Mouse (Mus musculus): ENCODE data around the gene Rsl24d1. TPM values are rescaled to one million over a fixed set of nuclear protein-coding genes. Genes with fewer than 3 reads are reported as not detected.

Gene Rsl24d1
- 62.8 TPM for total RNA-seq (2023)

DNA sequence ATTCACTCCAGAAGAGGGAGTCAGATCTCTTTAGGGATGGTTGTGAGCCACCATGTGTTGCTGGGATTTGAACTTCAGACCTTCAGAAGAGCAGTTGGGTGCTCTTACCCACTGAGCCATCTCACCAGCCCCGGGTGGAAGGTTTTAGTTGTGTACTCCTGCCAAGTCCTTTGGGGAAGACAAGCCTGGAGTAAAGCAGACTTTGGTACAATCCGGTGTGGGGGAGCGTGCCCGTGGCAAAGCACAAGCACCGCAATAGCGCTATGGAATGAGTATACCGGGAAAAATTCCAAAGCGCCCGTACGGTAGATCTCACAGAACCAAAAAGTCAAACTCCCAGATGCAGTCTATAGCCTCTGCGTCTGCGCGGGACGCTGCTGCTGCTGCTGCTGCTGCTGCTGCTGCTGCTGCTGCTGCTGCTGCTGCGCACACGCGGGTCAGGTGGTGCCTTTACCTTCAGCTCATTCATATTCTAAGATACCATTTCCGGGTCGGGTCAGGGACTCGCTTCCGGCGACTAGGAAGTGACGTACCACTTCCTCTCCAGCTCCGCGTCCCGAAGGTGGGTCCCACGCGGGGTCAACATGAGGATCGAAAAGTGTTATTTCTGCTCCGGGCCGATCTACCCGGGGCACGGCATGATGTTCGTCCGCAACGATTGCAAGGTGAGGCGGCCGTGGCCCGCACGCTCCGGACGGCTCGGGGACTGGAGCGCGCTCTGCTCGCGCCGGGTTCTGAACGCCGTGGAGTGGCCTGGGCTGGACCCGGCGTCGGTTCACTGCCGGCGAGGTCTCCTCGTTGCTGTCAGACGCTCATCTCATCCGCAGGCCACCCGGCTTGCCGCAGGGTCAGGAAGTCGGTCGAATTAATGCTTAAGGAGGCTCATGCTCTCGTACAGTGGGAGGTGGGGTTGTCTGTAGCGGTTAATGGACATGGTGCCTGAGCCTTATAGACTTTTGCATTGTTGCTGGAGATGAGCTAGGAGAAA is at the start of gene Rsl24d1:
TSS of gene Rsl24d1 (plus strand) at position 508 of the 988 bp plus-strand sequence.

DNA sequence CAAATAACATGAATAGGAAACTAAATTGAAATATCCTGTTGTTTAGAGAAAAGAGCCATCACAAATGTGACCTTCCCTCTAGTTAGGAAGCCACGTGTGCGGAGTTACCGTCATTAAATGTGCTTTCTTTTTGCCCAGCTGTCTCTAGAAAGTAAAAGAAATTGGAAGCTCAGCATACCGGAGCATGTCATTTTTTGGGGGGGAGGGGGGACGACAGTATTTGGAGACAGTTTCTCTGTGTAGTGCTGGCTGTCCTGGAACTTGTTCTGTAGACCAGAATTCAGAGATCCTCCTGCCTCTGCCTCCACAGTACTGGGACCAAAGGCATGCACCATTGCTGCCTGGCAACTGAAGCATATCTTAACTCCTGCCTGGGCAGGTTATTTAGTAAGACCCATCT is 11.7 kb upstream of the Rsl24d1 start, which contains the start of gene Khdc3:
TSS of gene Khdc3 (plus strand) at position 301 of the 400 bp plus-strand sequence.

DNA sequence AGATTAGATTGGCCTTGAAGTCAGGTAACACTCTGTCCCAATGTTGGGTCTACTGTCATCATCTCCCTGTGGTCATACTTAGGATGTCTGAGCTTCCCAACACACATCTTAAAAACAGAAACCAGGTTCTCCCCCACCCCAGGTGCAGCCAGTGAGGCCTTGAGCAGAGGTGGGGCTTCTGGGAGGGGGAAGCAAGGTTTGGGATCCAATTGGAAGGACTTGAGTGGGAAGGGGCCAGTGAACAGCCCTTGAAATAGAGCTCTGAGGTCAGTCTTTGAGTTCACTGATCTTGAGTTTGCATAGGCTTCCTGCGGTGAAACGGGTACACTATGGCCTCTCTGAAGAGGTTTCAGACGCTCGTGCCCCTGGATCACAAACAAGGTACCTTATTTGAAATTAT is 11.0 kb upstream of the Rsl24d1 start, which contains the start of gene Gm20509:
TSS of gene Gm20509 (plus strand) at position 290 of the 400 bp plus-strand sequence.

Other genes starting within 250 kb of the Rsl24d1 start
- gene Pygo1, start 187.8 kb upstream of the Rsl24d1 start, total RNA-seq (2023), result not detected
- 4.0 TPM for gene Dyx1c1, start 154.6 kb upstream of the Rsl24d1 start, total RNA-seq (2023)
- gene Gm44503, start 154.6 kb upstream of the Rsl24d1 start, total RNA-seq (2023), result not detected
- gene Ccpg1os, start 128.0 kb upstream of the Rsl24d1 start, total RNA-seq (2023), result 6.6 TPM
- gene Ccpg1, start 128.0 kb upstream of the Rsl24d1 start, total RNA-seq (2023), result 135 TPM
- 13.0 TPM for gene Pigb, start 73.0 kb upstream of the Rsl24d1 start, total RNA-seq (2023)
- 37.5 TPM for gene Rab27a, start 68.6 kb upstream of the Rsl24d1 start, total RNA-seq (2023)
- 5.0 TPM for gene Khdc3, start 11.6 kb upstream of the Rsl24d1 start, total RNA-seq (2023)
- not detected for gene Gm20509, start 11.0 kb upstream of the Rsl24d1 start, total RNA-seq (2023)

All from CD8-positive naive resting alpha-beta T cell, adult 57 days (primary cell).